Mouse (Mus musculus) forebrain, embryonic 12.5 days (tissue): ENCODE data around the gene Syne4. TPM values are rescaled to one million over a fixed set of nuclear protein-coding genes. Genes with fewer than 3 reads are reported as not detected.

Experiments used
- ATAC-seq: fragments of 200-750 bp; cut with Nextera tagmentation; 2 replicates; pipeline ENCODE4 v1.8.0; 2017; ENCODE audit warnings: moderate TSS enrichment; ENCODE audit not compliant: low FRiP score
- H3K27ac ChIP-seq: fragments of 300-500 bp; sonication (generic); 2 replicates; pipeline ENCODE4 v1.5.1; 2016; ENCODE audit warnings: mild to moderate bottlenecking
- H3K27me3 ChIP-seq: fragments of 300-500 bp; sonication (generic); 2 replicates; pipeline ENCODE4 v1.6.1; 2016; ENCODE audit warnings: mild to moderate bottlenecking
- H3K36me3 ChIP-seq: fragments of 300-500 bp; sonication (generic); replicated peaks from 2 replicates; pipeline ENCODE4 v1.6.1; 2016; ENCODE audit warnings: mild to moderate bottlenecking
- H3K4me1 ChIP-seq: fragments of 300-500 bp; sonication (generic); 2 replicates; pipeline ENCODE4 v1.6.1; 2016
- H3K4me2 ChIP-seq: fragments of 300-500 bp; sonication (generic); 2 replicates; pipeline ENCODE4 v1.6.1; 2016; ENCODE audit warnings: mild to moderate bottlenecking, moderate library complexity
- H3K4me3 ChIP-seq: fragments of 300-500 bp; sonication (generic); replicated peaks from 2 replicates; pipeline ENCODE4 v1.5.1; 2016; ENCODE audit warnings: mild to moderate bottlenecking
- H3K9ac ChIP-seq: fragments of 300-500 bp; sonication (generic); 2 replicates; pipeline ENCODE4 v1.6.1; 2016; ENCODE audit warnings: mild to moderate bottlenecking
- H3K9me3 ChIP-seq: fragments of 300-500 bp; sonication (generic); 2 replicates; pipeline ENCODE4 v1.6.1; 2016
- WGBS: fragments of 180-500 bp; shearing (Covaris S2); methylation state at CpG from one replicate; pipeline ENCODE4 v1.1.7; 2016; 5-methylcytosine and 5-hydroxymethylcytosine counted together
- polyA plus RNA-seq: library from polyadenylated mRNA; unstranded; fragments of >200 nt; fragmentation: Nextera tagmentation; extraction: Ambion mirVana; gene quantifications from 2 replicates; pipeline ENCODE4 v1.2.1, GENCODE M21; 2016

Gene Syne4
- polyA plus RNA-seq, 1 experiment from 2014 or later, result 21.8 TPM

DNA sequence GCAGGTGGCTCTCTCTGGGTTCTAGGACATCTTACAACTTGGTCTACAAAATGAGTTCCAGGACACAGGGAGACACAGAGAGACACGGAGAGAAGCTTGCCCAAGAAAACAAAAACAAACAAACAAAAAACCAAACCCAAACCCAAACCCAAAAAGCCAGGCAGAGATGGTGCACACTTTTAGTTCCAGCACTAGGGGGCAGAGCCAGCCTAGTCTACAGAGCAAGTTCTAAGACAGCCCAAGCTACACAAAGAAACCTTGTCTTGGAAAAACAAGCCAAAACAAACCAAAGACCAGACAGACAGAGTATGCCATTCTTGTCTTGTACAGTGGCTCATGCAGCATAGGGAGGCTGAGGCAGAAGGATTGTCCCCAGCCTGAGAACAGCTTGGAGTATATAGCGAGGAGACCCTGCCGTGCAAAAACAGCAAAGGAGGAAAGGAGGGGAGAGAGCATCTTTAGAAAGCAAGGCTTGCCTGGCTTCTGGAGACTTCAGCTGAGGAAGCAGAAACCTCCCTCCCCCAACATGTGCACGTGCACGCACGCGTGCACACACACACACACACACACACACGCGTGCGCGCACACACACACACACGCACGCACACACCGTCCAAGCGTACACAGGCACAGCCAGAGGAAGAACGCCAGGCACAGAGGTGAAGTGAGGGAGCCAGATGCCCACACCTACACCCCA is 8.4 kb upstream of the Syne4 start:
- Histone ChIP-seq H3K4me2 (no peak overlapping the region), H3K9me3 (no peaks in the 10 kb centered on the region), H3K27ac (no peak overlapping the region), H3K27me3 (no peaks in the 10 kb centered on the region), H3K4me3 (no peak overlapping the region), H3K4me1 (peaks cover 21% of the 10 kb centered on the region), H3K36me3 (peaks cover 53% of the 10 kb centered on the region), H3K9ac (no peak overlapping the region)
- ATAC-seq, result no peak
- WGBS, result 97% methylated on average over 16 of the region's 16 CpGs

DNA sequence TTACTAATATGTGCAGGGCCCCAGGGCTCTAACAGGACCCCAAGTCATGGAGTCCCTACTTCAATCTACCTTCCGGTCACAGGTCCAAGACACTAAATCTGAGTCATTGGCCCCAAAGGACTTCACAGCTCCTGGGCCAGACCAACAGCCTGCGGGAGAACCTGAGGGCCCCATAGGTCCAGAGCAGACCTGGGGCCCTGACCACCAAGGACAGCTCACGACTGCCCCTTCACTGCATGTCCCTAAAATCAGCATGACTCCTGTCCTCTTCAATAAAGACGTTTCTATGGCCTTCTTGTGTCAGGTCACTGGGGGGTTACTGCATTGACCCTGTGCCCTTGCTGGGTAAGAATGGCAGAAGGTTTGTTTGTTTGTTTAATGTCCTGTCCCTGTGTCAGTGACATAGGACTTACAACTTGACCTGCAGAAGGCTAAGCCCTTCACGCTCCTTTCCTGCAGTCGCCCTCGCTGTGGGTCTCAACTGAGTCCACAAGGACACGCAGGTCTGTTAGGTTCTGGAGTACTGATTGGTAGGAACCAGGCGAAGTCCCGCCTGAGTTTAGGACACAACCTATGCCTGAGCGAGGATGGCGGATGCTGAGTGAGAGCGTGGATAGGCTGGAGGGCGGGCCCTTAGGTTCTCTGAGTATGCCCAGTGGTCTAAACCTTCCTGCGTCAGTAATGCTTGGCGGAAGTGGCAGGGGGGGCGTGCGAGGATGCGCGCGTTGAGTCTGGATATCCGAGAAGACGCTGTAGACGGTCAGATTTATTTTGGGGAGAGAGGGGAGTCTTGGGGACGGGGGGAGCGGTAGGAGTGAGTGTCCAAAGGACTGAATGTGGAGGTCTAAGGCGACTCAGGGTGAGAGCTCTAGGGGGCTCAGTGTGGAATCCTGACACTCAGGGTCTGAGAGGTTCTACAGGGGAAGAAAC is 6.3 kb upstream of the Syne4 start, which contains the start of gene Alkbh6:
Gene Alkbh6, plus strand, starts transcription at position 642 of the 930 bp plus-strand sequence.
- ATAC-seq, result peak; percentile 99
- H3K36me3 ChIP-seq, result peaks cover 38% of the 10 kb centered on the region
- WGBS, result 4% methylated on average over 27 of the region's 27 CpGs
- no peaks in the 10 kb centered on the region for H3K9me3 ChIP-seq
- H3K4me1 ChIP-seq, result peaks cover 21% of the 10 kb centered on the region
- no peaks in the 10 kb centered on the region for H3K27me3 ChIP-seq
- H3K9ac ChIP-seq, result peak within 1 kb of the TSS; percentile 80
- peak within 1 kb of the TSS; percentile 69 for H3K27ac ChIP-seq
- H3K4me2 ChIP-seq, result peak within 1 kb of the TSS; percentile 94
- peak within 1 kb of the TSS; percentile 69 for H3K4me3 ChIP-seq

DNA sequence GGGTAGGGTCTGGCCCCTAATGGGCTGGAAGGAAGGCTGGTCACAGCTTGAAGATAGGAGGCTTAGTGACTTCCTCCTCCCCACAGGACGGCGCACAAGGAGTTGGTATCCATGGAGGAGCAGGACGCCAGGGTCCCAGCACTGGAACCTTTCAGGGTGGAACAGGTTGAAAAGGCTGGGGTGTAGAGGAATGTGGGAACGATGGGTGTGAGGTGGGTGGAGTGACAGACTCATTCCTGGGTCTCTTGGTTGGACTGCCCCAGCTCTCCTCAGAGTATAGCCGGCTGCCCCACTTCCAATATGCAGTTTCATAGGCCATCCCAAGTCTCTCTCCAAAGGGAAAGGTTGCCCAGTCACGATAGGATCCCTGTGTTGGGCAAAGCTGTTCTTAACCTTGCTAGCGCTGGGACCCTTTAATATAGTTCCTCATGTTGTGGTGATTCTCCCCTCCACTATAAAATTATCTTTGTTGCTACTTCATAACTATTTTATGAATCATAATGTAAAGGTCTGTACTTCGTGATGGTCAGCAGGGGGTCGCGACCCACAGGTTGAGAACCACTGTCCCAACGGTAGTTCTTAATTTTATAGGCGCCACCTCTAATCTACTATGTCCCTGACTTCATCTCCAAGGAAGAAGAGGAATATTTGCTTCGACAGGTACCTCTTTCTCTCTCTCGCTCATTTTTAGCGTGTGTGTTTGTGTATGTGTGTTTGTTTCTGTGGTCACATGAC is 5.0 kb upstream of the Syne4 start:
- no peak for ATAC-seq
- Histone ChIP-seq H3K4me2 (peak overlapping the region; percentile 94), H3K36me3 (peaks cover 33% of the 10 kb centered on the region), H3K27me3 (no peaks in the 10 kb centered on the region), H3K4me1 (peaks cover 24% of the 10 kb centered on the region), H3K9ac (peak overlapping the region; percentile 80), H3K27ac (no peak overlapping the region), H3K4me3 (peak overlapping the region; percentile 69), H3K9me3 (no peaks in the 10 kb centered on the region)
- WGBS, result 70% methylated on average over 15 of the region's 15 CpGs

DNA sequence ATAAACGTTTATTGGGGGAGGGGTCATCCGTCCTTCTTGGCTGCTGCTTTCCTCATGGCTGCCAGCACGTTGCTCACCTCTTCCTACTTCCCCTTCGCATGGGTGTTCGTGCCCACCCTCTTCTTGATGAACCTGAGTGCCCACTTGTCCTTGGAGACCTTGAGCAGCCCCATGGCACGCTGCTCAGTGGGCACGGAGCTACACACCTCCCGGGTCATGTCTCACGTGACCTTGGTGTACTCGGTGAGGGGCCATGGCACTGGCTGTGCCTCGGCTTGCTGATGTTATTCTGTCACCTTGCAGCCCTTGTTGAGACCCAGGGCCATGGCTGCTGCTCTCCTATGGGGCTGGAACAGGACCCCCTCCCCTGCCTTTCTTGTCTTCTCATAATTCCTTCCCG is 4.5 kb upstream of the Syne4 start:
- Histone ChIP-seq H3K27ac (no peak overlapping the region), H3K36me3 (peaks cover 30% of the 10 kb centered on the region), H3K9ac (no peak overlapping the region), H3K4me2 (no peak overlapping the region), H3K9me3 (no peaks in the 10 kb centered on the region), H3K4me3 (no peak overlapping the region), H3K4me1 (peaks cover 30% of the 10 kb centered on the region), H3K27me3 (no peaks in the 10 kb centered on the region)
- 90% methylated on average over 12 of the region's 12 CpGs for WGBS
- ATAC-seq, result no peak

DNA sequence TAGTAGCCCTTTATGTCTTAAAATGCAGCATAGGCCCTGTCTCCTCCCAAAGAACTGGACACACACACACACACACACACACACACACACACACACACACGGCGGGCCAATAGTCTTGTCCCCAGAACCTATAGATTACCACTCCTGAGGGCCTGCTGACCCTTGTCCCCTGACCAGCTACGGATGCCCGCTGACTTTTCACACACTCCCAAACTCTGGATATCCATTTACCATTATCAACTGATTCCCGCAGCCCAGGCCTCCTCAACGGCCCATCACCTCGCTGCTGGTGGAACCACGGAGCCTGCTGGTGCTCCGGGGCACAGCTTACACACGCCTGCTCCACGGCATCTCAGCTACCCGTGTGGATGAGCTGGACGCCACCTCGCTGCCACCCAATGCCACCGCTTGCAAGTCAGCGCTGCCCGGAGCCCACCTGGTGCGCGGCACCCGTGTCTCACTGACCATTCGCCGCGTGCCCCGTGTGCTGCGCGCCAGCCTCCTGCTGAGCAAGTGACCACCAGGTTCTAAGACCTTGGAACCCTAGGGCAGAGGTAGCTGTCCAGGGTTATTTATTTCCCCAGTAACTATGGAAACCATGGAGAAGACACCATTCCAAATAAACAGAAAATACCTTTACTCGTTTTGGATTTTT is 814 bp upstream of the Syne4 start:
- H3K9ac ChIP-seq, result no peak overlapping the region
- H3K27me3 ChIP-seq, result no peaks in the 10 kb centered on the region
- no peak for ATAC-seq
- H3K36me3 ChIP-seq, result peaks cover 9% of the 10 kb centered on the region
- H3K9me3 ChIP-seq, result no peaks in the 10 kb centered on the region
- no peak overlapping the region for H3K4me3 ChIP-seq
- no peak overlapping the region for H3K4me2 ChIP-seq
- 49% methylated on average over 27 of the region's 27 CpGs for WGBS
- no peak overlapping the region for H3K27ac ChIP-seq
- peaks cover 24% of the 10 kb centered on the region for H3K4me1 ChIP-seq

DNA sequence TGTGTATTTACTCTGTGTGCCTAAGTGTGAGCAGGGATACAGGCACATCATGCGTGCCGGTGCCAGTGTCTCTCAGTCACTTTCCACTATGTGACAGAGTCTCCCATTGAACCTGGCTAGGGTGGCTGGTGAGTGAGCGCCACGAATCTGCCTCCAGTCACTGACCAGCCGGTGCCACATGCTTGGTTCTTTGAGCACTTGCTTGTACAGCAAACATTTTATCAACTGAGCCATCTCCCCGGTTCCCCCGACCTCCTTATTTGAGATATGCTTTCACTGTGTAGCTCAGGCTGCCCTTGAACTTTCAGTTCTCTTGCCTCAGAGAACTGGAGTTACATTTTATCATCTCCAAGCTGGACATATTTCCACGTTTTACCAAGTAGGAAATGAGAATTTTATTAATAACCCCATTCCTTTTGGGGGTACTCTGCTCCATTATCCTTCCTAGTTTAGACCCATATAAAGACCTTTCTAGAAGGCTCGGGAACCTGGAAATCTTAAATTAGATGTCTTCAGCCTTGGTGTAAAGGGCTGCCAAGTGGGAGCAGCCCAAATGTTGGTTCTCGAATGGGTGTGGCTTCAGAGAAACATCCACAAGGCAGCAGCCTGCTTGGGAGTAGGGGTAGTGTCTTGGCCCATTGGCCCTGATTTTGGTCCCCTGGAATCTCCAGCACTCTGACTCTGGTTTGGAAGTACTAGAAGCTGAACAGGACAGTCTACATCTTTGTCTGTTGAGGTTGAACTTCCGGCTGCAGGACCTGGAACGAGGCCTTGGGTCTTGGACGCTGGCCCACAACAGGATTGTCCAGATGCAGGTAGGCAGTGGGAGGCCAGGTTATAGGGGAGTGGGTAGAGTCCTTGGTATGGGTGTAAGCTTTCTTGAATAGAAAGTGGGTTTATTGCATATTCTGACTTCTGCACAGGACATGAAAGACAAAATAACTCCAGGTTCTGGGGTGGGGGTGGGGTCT is 1.2 kb downstream of the Syne4 start:
- H3K9me3 ChIP-seq, result no peaks in the 10 kb centered on the region
- 0 out of 2 replicates have a peak overlapping the region, but pooled peaks have one; percentile 30 for H3K9ac ChIP-seq
- H3K27me3 ChIP-seq, result no peaks in the 10 kb centered on the region
- peak overlapping the region; percentile 31 for H3K4me3 ChIP-seq
- ATAC-seq, result no peak
- WGBS, result 80% methylated on average over 13 of the region's 13 CpGs
- peak overlapping the region; percentile 44; the same call in 1 of the 2 replicates for H3K4me2 ChIP-seq
- peaks cover 9% of the 10 kb centered on the region for H3K36me3 ChIP-seq
- no peak overlapping the region for H3K27ac ChIP-seq
- H3K4me1 ChIP-seq, result peaks cover 15% of the 10 kb centered on the region

DNA sequence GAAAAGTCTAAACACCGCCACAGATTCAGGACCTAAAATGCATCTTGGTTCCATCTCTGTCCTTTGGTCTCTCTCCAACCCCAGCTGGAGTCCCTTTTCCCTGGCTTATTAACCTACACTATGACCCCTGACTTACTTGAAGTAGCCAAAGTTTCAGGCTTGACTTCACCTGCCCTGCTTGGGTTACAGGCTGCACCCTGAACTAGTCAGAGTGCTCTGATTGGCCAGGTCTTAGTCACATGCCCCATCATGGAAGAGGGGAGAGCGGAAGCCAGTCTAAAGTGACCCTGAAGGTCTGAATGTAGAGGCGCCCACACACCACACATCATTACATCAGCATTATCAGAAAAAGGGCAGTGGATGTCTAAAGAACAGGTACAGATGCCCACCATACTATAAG is 3.5 kb downstream of the Syne4 start:
- WGBS, result 89% methylated on average over 3 of the region's 3 CpGs
- H3K4me2 ChIP-seq, result no peak overlapping the region
- no peak for ATAC-seq

DNA sequence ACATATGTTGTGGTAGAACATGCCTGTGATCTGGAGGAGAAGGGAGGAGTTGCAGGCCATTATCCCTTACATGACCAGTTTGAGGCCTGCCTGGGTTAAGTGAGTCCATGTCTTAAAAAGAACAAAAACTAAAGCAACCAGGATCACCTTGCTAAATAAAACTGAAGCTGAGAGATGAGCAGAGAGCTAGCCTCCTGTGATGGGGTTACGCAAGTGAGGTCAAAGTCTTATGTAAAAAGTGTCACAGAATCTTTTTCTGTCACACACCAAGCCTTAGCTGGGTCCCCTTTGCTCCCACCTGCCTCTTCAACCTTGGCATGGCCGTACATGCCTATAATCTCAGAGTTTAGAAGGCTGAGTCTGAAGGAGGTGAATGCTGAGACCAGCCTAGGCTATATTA is 6.3 kb downstream of the Syne4 start:
- 0 out of 2 replicates have a peak, but pooled peaks cover 5% of the 10 kb centered on the region for H3K27me3 ChIP-seq
- peak overlapping the region; percentile 83 for H3K9ac ChIP-seq
- peak overlapping the region; percentile 89 for H3K4me2 ChIP-seq
- WGBS, result 90% methylated on average over 2 of the region's 2 CpGs
- H3K27ac ChIP-seq, result no peak overlapping the region
- H3K36me3 ChIP-seq, result no peaks in the 10 kb centered on the region
- peaks cover 4% of the 10 kb centered on the region; the same call in 1 of the 2 replicates for H3K9me3 ChIP-seq
- peaks cover 17% of the 10 kb centered on the region for H3K4me1 ChIP-seq
- no peak for ATAC-seq
- peak overlapping the region; percentile 78; the same call in 1 of the 2 replicates for H3K4me3 ChIP-seq

More for the DNA sequence above, 3.5 kb downstream of the Syne4 start:
- Histone ChIP-seq H3K27ac (no peak overlapping the region), H3K4me3 (no peak overlapping the region), H3K36me3 (peaks cover 2% of the 10 kb centered on the region; the same call in 1 of the 2 replicates), H3K4me1 (peaks cover 28% of the 10 kb centered on the region), H3K9me3 (no peaks in the 10 kb centered on the region), H3K27me3 (no peaks in the 10 kb centered on the region), H3K9ac (no peak overlapping the region)

DNA sequence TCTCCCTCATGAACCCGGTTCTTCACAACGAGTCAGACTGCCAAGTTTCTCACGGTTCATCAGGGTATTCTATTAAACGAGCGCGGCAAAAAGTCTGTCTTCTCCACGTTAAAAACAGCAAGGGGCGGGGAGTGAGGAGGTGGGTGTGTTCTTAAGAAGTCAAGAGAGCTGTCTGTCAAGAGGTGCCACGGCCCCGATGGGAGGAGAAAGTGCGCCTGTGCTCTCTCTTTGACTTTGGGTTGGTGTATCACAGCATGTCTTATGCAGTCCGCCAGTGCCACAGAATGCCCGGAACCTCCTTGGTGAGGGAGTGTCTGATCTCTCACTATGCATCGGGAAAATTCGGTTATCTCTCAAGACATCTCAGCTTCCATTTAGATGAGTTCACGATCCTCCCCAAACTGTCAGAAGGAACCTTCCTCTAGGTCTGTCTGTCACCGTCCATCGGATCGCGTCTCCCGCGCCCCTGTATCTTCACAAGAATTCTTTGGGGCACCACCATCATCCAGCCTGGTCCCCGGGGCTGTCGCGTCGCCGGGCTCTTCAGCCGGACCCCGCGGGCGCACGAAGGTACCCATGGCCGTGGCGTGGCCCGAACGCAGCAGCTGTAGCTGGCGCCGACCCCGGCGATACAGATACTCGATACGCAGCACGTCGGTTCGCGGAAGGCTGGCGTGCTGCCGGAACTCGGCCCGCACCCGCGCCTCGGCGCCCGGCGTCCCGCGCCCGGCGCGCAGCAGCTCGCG is 7.1 kb downstream of the Syne4 start, which contains the start of gene E130208F15Rik:
Gene E130208F15Rik, plus strand, starts transcription at position 202 of the 746 bp plus-strand sequence.
- peak within 1 kb of the TSS; percentile 83 for H3K9ac ChIP-seq
- H3K9me3 ChIP-seq, result peaks cover 4% of the 10 kb centered on the region; the same call in 1 of the 2 replicates
- ATAC-seq, result peak; percentile 63
- 0 out of 2 replicates have a peak, but pooled peaks cover 5% of the 10 kb centered on the region for H3K27me3 ChIP-seq
- peak within 1 kb of the TSS; percentile 78 for H3K4me3 ChIP-seq
- peaks cover 17% of the 10 kb centered on the region for H3K4me1 ChIP-seq
- H3K4me2 ChIP-seq, result peak within 1 kb of the TSS; percentile 89
- no peaks in the 10 kb centered on the region for H3K36me3 ChIP-seq
- 1% methylated on average over 63 of the region's 63 CpGs for WGBS
- peak within 1 kb of the TSS; percentile 85 for H3K27ac ChIP-seq

DNA sequence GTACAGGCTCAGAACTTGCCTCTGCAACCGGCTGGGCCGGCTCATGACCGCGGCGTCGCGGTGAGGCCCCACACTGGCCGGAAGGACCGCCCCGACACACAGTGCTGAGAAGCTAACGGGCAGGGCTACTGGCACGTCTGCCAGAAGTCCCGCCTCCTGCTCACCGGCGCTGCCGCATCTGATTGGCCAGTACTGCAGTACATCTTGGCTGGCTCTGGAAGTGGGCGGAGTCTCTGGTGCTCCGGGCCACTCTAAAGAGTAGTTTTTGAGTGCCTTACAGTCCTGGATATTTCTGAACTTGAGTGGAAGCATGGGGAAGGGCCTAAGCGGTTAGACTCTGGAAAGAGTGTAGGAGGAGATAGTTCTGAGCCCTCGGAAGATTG is 7.7 kb downstream of the Syne4 start:
- Histone ChIP-seq H3K9me3 (peaks cover 4% of the 10 kb centered on the region; the same call in 1 of the 2 replicates), H3K4me1 (peaks cover 17% of the 10 kb centered on the region), H3K36me3 (no peaks in the 10 kb centered on the region), H3K27me3 (peaks cover 8% of the 10 kb centered on the region; the same call in 1 of the 2 replicates), H3K27ac (peak overlapping the region; percentile 85), H3K9ac (peak overlapping the region; percentile 83), H3K4me2 (peak overlapping the region; percentile 89), H3K4me3 (peak overlapping the region; percentile 78)
- WGBS, result under 1% methylated on average over 20 of the region's 20 CpGs
- ATAC-seq, result peak; percentile 99
